Mouse (Mus musculus): ENCODE measurements at regions not wholly inside any gene's neighbourhood (a gene's known extent, or its start where the extent isn't known, plus 50 kb on each side); places are given as distances from the start of the nearest gene placed in this dataset.

DNA sequence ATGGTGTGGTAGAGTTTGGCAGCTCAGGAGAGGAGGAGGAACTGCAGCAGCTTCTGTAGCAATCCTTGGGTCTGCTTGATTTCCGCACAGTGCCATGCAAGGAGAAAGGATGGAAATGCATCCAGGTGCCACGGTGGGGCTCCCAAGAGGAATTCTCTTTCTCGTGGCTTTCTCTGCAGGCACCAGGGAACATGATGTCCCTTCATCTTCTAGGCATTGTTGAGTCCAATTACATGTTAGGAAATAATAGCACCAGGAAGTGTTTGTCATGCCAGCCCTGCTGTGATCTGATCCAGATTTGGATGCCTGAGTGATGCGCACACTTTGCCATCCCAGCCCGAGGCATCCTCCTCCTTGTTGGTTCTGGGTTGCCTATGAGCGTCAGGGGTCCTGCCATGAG, 72.6 kb upstream of the Agap1 start:
- Histone ChIP-seq H3K4me3 (ENCODE audit: insufficient read depth, low read depth, low read length) (no peak overlapping the region), H3K4me1 (ENCODE audit: control insufficient read depth, insufficient read depth, insufficient read length, low read length) (no peaks in the 10 kb centered on the region), H3K27ac (replicated peaks; ENCODE audit: low read depth, low read length) (no peak overlapping the region)

DNA sequence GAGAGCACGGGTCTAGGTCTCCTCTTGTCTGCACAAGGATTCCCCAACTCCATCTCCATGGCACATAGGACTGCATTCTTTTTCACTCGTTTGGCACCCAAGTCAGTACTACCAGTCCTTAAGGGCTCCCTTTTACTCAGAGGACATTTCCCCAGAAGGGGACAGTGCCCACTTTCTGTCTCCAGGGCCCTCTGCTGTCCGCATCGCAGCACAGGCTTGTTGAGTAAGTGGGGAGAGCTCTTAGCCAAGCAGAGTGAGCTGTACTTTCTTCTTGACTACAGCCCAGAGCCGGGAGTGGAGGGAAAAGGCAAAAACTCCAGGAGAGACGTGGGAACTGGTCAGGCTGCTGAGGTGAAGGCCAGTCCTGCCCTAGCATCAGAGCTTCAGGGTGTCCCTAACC, 69.5 kb upstream of the Agap1 start:
- Histone ChIP-seq H3K4me3 (ENCODE audit: insufficient read depth, low read depth, low read length) (no peak overlapping the region), H3K27ac (replicated peaks; ENCODE audit: low read depth, low read length) (no peak overlapping the region), H3K4me1 (ENCODE audit: control insufficient read depth, insufficient read depth, insufficient read length, low read length) (no peaks in the 10 kb centered on the region)

GRCm38 (mm10) chr1:89392711-89393110, 61.9 kb upstream of the Agap1 start:
- Histone ChIP-seq H3K4me3 (ENCODE audit: insufficient read depth, low read depth, low read length) (no peak overlapping the region), H3K27ac (replicated peaks; ENCODE audit: low read depth, low read length) (no peak overlapping the region), H3K4me1 (ENCODE audit: control insufficient read depth, insufficient read depth, insufficient read length, low read length) (no peaks in the 10 kb centered on the region)

GRCm38 (mm10) chr1:89394471-89394870, 60.1 kb upstream of the Agap1 start:
- no peak overlapping the region for H3K4me3 ChIP-seq (ENCODE audit: insufficient read depth, low read depth, low read length)
- H3K4me1 ChIP-seq (ENCODE audit: control insufficient read depth, insufficient read depth, insufficient read length, low read length) = no peaks in the 10 kb centered on the region
- H3K27ac ChIP-seq (replicated peaks; ENCODE audit: low read depth, low read length) = no peak overlapping the region

GRCm38 (mm10) chr1:89400734-89401202, 53.8 kb upstream of the Agap1 start:
- H3K4me3 ChIP-seq (ENCODE audit: insufficient read depth, low read depth, low read length) = no peak overlapping the region
- H3K4me1 ChIP-seq (ENCODE audit: control insufficient read depth, insufficient read depth, insufficient read length, low read length) = no peaks in the 10 kb centered on the region

GRCm38 (mm10) chr1:89402513-89403210, 51.9 kb upstream of the Agap1 start:
- Histone ChIP-seq H3K4me3 (ENCODE audit: insufficient read depth, low read depth, low read length) (no peak overlapping the region), H3K27ac (replicated peaks; ENCODE audit: low read depth, low read length) (no peak overlapping the region), H3K4me1 (ENCODE audit: control insufficient read depth, insufficient read depth, insufficient read length, low read length) (no peaks in the 10 kb centered on the region)

More at GRCm38 (mm10) chr1:89400734-89401202, 53.8 kb upstream of the Agap1 start:
- H3K27ac ChIP-seq (replicated peaks; ENCODE audit: low read depth, low read length) = no peak overlapping the region

GRCm38 (mm10) chr1:89403551-89404050, 51.0 kb upstream of the Agap1 start:
- H3K4me3 ChIP-seq (ENCODE audit: insufficient read depth, low read depth, low read length) = no peak overlapping the region
- no peaks in the 10 kb centered on the region for H3K4me1 ChIP-seq (ENCODE audit: control insufficient read depth, insufficient read depth, insufficient read length, low read length)
- no peak overlapping the region for H3K27ac ChIP-seq (replicated peaks; ENCODE audit: low read depth, low read length)

Data from brown adipose tissue, adult 24 weeks (tissue).